Mouse (Mus musculus) ES-E14 (cell line): Measurements from ENCODE around the gene Ano6.

Source experiments
- HCFC1 ChIP-seq: IDR thresholded peaks from 2 replicates; pipeline ENCODE4 v1.6.1; 2012; ENCODE audit warnings: low read length, inconsistent platforms, borderline replicate concordance; ENCODE audit not compliant: insufficient read depth
- MAFK ChIP-seq: IDR thresholded peaks from 2 replicates; pipeline ENCODE4 v1.6.1; 2014; ENCODE audit warnings: mild to moderate bottlenecking, low read depth, low read length, inconsistent platforms; ENCODE audit not compliant: insufficient read depth

- TF ChIP-seq HCFC1 (no peak), MAFK (no peak)
These were observed 47.7 kb upstream of the Ano6 start for GRCm38 (mm10) chr15:95742955-95743354.
